Mouse (Mus musculus): ENCODE results near the gene Tmem87a. TPM values are rescaled to one million over a fixed set of nuclear protein-coding genes. Genes with fewer than 3 reads are reported as not detected.

Tmem87a gene
- total RNA-seq, 4 experiments from 2014 or later: 15.5 to 18.5 (median 16.5) TPM

GRCm38 (mm10) chr2:120366501-120366900 is 37.4 kb downstream of the Tmem87a start:
- no peak for DNase-seq (ENCODE audit: low spot score)

GRCm38 (mm10) chr2:120360425-120360824 is 43.5 kb downstream of the Tmem87a start:
- no peak for DNase-seq (ENCODE audit: low spot score)

DNA sequence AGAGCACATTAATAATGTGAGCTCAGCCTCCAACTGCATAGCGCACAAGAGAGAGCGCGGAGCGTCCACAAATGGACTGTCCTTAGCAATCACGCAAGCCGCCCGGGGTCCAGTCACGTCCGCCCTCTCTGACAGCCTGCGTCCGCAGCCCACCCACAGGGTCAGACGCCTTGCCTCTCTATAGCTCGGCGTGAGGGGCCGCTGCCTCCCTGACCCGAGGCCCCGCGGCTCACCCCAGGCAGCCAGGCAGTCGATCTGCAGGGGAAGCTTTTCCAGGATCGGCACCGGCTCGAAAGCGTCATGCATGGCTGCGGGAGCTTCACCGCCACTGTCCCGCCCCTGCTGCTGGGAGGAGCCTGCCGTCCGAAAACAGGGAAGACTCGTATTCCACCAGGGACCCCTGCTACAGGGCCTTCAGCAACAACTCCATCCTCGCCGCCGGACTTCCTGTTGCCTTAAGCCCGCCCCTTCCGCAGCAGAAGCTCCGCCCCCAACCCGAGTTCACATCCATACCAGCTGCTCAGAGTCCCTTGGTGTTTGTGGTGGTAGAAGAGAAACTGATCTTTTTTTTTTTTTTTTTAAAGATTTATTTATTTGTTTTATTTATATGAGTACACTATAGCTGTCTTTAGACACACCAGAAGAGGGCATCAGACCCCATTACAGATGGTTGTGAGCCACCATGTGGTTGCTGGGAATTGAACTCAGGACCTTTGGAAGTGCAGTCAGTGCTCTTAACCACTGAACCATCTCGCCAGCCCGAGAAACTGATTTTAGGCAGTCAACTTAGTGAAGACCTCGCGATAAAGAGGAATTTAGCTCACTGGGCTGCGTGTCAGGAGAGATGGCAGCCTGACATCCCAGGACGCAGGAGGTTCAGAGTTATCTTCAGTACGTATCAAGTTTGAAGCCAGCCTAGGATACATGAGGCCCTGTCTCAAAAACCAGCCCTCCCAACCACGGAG is 50.9 kb downstream of the Tmem87a start, which contains the start of gene Vps39:
Gene Vps39 (minus strand): TSS at position 456 of the 965 bp plus-strand sequence.
- peak; percentile 88 for DNase-seq (ENCODE audit: low spot score)

GRCm38 (mm10) chr2:120351321-120351720 is 52.6 kb downstream of the Tmem87a start:
- DNase-seq (ENCODE audit: low spot score): no peak

- DNase-seq (ENCODE audit: low spot score): peak; percentile 62
Observed at GRCm38 (mm10) chr2:120348120-120348519, 55.8 kb downstream of the Tmem87a start.

GRCm38 (mm10) chr2:120341741-120342140 is 62.2 kb downstream of the Tmem87a start:
- no peak for DNase-seq (ENCODE audit: low spot score)

DNA sequence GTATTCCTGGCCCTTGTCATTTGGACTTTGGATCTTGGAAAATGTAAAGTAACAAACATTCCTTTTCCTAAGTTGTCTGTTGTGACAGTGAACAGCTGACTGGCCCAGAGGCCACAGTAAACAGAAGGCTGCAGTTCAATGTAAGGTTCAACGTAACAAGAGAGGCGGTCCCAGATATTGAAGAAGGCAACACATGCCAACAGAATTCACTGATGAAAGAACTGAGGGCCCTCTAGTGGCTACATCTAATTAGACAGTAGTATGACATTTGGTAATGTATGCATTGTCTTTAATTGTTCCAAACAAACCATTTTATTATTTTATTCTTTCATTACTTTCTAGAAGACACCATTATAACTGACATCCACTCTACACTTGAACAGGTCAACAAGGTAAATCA is 66.0 kb downstream of the Tmem87a start:
- DNase-seq (ENCODE audit: low spot score): no peak

- DNase-seq (ENCODE audit: low spot score): no peak
Observed at GRCm38 (mm10) chr2:120331575-120331974, 72.3 kb downstream of the Tmem87a start.

- no peak for DNase-seq (ENCODE audit: low spot score)
Observed at GRCm38 (mm10) chr2:120315077-120315476, 88.8 kb downstream of the Tmem87a start.

DNA sequence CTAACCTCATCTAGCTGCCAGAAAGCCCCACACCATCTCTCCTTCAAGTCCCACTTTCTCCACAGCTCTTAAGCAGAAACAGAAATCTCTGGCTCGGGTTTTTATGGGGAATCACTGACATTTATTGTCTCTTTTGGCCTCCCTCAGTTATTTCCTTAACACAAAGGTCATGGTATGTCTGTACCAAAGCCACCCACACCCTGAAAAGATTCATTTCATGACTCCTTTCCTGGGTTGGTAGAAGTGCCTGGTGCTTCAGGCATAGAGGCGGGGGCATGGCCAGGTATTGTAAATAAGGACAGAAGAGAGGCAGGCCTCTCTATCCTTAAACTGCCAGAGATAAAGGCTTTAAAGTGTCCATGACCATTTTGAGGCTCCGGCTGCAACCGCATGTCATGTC is 89.4 kb downstream of the Tmem87a start:
- no peak for DNase-seq (ENCODE audit: low spot score)

DNA sequence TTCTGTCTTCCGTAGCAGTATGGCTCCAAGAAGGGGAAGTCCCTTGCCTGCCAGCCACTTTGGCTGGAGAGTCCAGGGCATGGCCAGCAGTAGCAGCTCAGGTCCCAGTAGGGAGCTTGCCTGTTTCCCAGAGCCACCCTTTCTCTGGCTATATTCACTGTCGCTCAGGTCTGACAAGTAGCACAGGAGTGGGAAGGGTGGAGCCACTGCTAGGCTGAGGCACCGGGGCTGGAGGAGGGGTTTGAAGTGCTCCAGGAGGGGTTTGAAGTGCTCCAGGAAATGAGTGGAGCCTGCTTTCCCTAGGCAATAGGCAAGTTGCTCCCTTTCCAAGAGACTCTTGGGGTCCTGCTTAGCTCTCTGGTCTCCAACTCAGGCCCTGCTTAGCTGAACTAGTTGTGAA is 89.9 kb downstream of the Tmem87a start, which contains the start of gene Pla2g4f:
Gene Pla2g4f (minus strand): TSS at position 190 of the 400 bp plus-strand sequence.
- DNase-seq (ENCODE audit: low spot score): no peak

GRCm38 (mm10) chr2:120312276-120312825 is 91.6 kb downstream of the Tmem87a start:
- no peak for DNase-seq (ENCODE audit: low spot score)

Other genes with a start within 250 kb of the Tmem87a start
- gene Ehd4, start 249.5 kb downstream of the Tmem87a start, total RNA-seq (2022): 100 to 1,000 TPM; 312 to 410 (median 362) TPM
- gene Pla2g4e, start 158.8 kb downstream of the Tmem87a start, total RNA-seq (2022): 1 to 10 TPM; 2.6 to 5.7 (median 3.8) TPM
- not detected for gene Pla2g4d, start 114.9 kb downstream of the Tmem87a start, total RNA-seq (2022)
- under 1 TPM in 1 of 4 experiments, not detected in 3; 0.14 TPM for gene Pla2g4f, start 89.9 kb downstream of the Tmem87a start, total RNA-seq (2022)
- 10 to 100 TPM; 29.5 to 35.2 (median 31.4) TPM for gene Vps39, start 51.0 kb downstream of the Tmem87a start, total RNA-seq (2022)
- 10 to 100 TPM; 25.4 to 33.7 (median 31.3) TPM for gene Ganc, start 217 bp downstream of the Tmem87a start, total RNA-seq (2022)
- 1 to 10 TPM; 4.2 to 6.8 (median 4.6) TPM for gene Capn3, start 51.9 kb upstream of the Tmem87a start, total RNA-seq (2022)
- gene Zfp106, start 159.7 kb upstream of the Tmem87a start, total RNA-seq (2022): 100 to 1,000 TPM; 499 to 578 (median 540) TPM
- 10 to 100 TPM; 53.4 to 63.6 (median 58.4) TPM for gene Snap23, start 163.6 kb upstream of the Tmem87a start, total RNA-seq (2022)
- gene Haus2, start 205.3 kb upstream of the Tmem87a start, total RNA-seq (2022): 10 to 100 TPM in 3 of 4 experiments, 1 to 10 TPM in 1; 10.0 to 12.1 (median 11.4) TPM
- 10 to 100 TPM; 14.3 to 21.5 (median 17.8) TPM for gene Lrrc57, start 205.4 kb upstream of the Tmem87a start, total RNA-seq (2022)
- 1 to 10 TPM; 6.1 to 8.5 (median 6.5) TPM for gene Stard9, start 225.0 kb upstream of the Tmem87a start, total RNA-seq (2022)